Mouse (Mus musculus): ENCODE data around the gene Cdc42ep4. TPM values are rescaled to one million over a fixed set of nuclear protein-coding genes. Genes with fewer than 3 reads are reported as not detected.

The Cdc42ep4 gene
- total and polyA plus RNA-seq, 3 experiments: 10.8 to 38.6 (median 22.8) TPM

- H3K9me3 ChIP-seq (replicated peaks): peaks cover 7% of the 10 kb centered on the region
- no peak for ATAC-seq (ENCODE audit: extremely low read depth, insufficient number of reproducible peaks, low FRiP score, poor library complexity, severe bottlenecking)
- H3K27me3 ChIP-seq (ENCODE audit: insufficient read depth, low read length): no peaks in the 10 kb centered on the region
- TF ChIP-seq CTCF (IDR thresholded peaks at IDR 0.05; ENCODE audit: low read depth, low read length): no peak
- TF ChIP-seq POLR2AphosphoS5 (IDR thresholded peaks at IDR 0.05; ENCODE audit: insufficient replicate concordance, low read depth, low read length): no peak
- TF ChIP-seq TAL1 (conservative IDR thresholded peaks at IDR 0.05; ENCODE audit: low read depth, low read length): no peak
- TF ChIP-seq GATA2 (IDR thresholded peaks at IDR 0.05; ENCODE audit: borderline replicate concordance, low read depth, low read length): no peak
- no peak for TF ChIP-seq GATA1 (IDR thresholded peaks at IDR 0.05; ENCODE audit: borderline replicate concordance, low read length)
- H3K4me3 ChIP-seq (ENCODE audit: low read depth, low read length): no peak overlapping the region
- peaks cover 93% of the 10 kb centered on the region for H3K36me3 ChIP-seq (replicated peaks)
- H3K4me1 ChIP-seq (ENCODE audit: insufficient read depth, low read depth, low read length): peaks cover 51% of the 10 kb centered on the region
- DNase-seq (ENCODE audit: low spot score): no peak
Observed at GRCm38 (mm10) chr11:113739213-113739612, 12.5 kb downstream of the Cdc42ep4 start.

- H3K36me3 ChIP-seq (replicated peaks): peaks cover 94% of the 10 kb centered on the region
- H3K4me1 ChIP-seq (ENCODE audit: insufficient read depth, low read depth, low read length): peaks cover 64% of the 10 kb centered on the region
Observed at GRCm38 (mm10) chr11:113737912-113738311, 13.8 kb downstream of the Cdc42ep4 start.

GRCm38 (mm10) chr11:113737553-113737854, 14.2 kb downstream of the Cdc42ep4 start:
- Histone ChIP-seq H3K27me3 (ENCODE audit: insufficient read depth, low read length) (no peaks in the 10 kb centered on the region), H3K4me1 (ENCODE audit: insufficient read depth, low read depth, low read length) (peaks cover 68% of the 10 kb centered on the region), H3K36me3 (replicated peaks) (peaks cover 94% of the 10 kb centered on the region), H3K9me3 (replicated peaks) (no peaks in the 10 kb centered on the region), H3K4me3 (ENCODE audit: low read depth, low read length) (peak overlapping the region; percentile 44; the same call in 1 of the 2 replicates)
- no peak for ATAC-seq (ENCODE audit: extremely low read depth, insufficient number of reproducible peaks, low FRiP score, poor library complexity, severe bottlenecking)
- TF ChIP-seq GATA1 (IDR thresholded peaks at IDR 0.05; ENCODE audit: borderline replicate concordance, low read length) (no peak), GATA2 (IDR thresholded peaks at IDR 0.05; ENCODE audit: borderline replicate concordance, low read depth, low read length) (no peak), TAL1 (conservative IDR thresholded peaks at IDR 0.05; ENCODE audit: low read depth, low read length) (no peak), POLR2AphosphoS5 (IDR thresholded peaks at IDR 0.05; ENCODE audit: insufficient replicate concordance, low read depth, low read length) (no peak), CTCF (IDR thresholded peaks at IDR 0.05; ENCODE audit: low read depth, low read length) (no peak)
- no peak for DNase-seq (ENCODE audit: low spot score)

More at GRCm38 (mm10) chr11:113737912-113738311, 13.8 kb downstream of the Cdc42ep4 start:
- TF ChIP-seq GATA1 (IDR thresholded peaks at IDR 0.05; ENCODE audit: borderline replicate concordance, low read length): no peak
- TF ChIP-seq TAL1 (conservative IDR thresholded peaks at IDR 0.05; ENCODE audit: low read depth, low read length): no peak
- no peak for TF ChIP-seq GATA2 (IDR thresholded peaks at IDR 0.05; ENCODE audit: borderline replicate concordance, low read depth, low read length)
- TF ChIP-seq POLR2AphosphoS5 (IDR thresholded peaks at IDR 0.05; ENCODE audit: insufficient replicate concordance, low read depth, low read length): no peak
- TF ChIP-seq CTCF (IDR thresholded peaks at IDR 0.05; ENCODE audit: low read depth, low read length): no peak
- peaks cover 1% of the 10 kb centered on the region; the same call in 1 of the 2 replicates for H3K9me3 ChIP-seq (replicated peaks)
- ATAC-seq (ENCODE audit: extremely low read depth, insufficient number of reproducible peaks, low FRiP score, poor library complexity, severe bottlenecking) (peak; percentile 37), DNase-seq (ENCODE audit: low spot score) (peak; percentile 35)
- no peaks in the 10 kb centered on the region for H3K27me3 ChIP-seq (ENCODE audit: insufficient read depth, low read length)
- H3K4me3 ChIP-seq (ENCODE audit: low read depth, low read length): peak overlapping the region; percentile 44; the same call in 1 of the 2 replicates

GRCm38 (mm10) chr11:113736848-113737552, 14.7 kb downstream of the Cdc42ep4 start:
- H3K9me3 ChIP-seq (replicated peaks): no peaks in the 10 kb centered on the region
- ATAC-seq (ENCODE audit: extremely low read depth, insufficient number of reproducible peaks, low FRiP score, poor library complexity, severe bottlenecking): no peak
- H3K4me1 ChIP-seq (ENCODE audit: insufficient read depth, low read depth, low read length): peaks cover 71% of the 10 kb centered on the region
- H3K27me3 ChIP-seq (ENCODE audit: insufficient read depth, low read length): no peaks in the 10 kb centered on the region
- no peak overlapping the region for H3K4me3 ChIP-seq (ENCODE audit: low read depth, low read length)
- TF ChIP-seq POLR2AphosphoS5 (IDR thresholded peaks at IDR 0.05; ENCODE audit: insufficient replicate concordance, low read depth, low read length) (no peak), GATA2 (IDR thresholded peaks at IDR 0.05; ENCODE audit: borderline replicate concordance, low read depth, low read length) (no peak), GATA1 (IDR thresholded peaks at IDR 0.05; ENCODE audit: borderline replicate concordance, low read length) (no peak), TAL1 (conservative IDR thresholded peaks at IDR 0.05; ENCODE audit: low read depth, low read length) (no peak), CTCF (IDR thresholded peaks at IDR 0.05; ENCODE audit: low read depth, low read length) (no peak)
- H3K36me3 ChIP-seq (replicated peaks): peaks cover 94% of the 10 kb centered on the region
- DNase-seq (ENCODE audit: low spot score): no peak

GRCm38 (mm10) chr11:113735151-113735550, 16.5 kb downstream of the Cdc42ep4 start:
- H3K36me3 ChIP-seq (replicated peaks): peaks cover 92% of the 10 kb centered on the region
- peaks cover 78% of the 10 kb centered on the region for H3K4me1 ChIP-seq (ENCODE audit: insufficient read depth, low read depth, low read length)
- no peak overlapping the region for H3K4me3 ChIP-seq (ENCODE audit: low read depth, low read length)
- TF ChIP-seq POLR2AphosphoS5 (IDR thresholded peaks at IDR 0.05; ENCODE audit: insufficient replicate concordance, low read depth, low read length): no peak
- TF ChIP-seq CTCF (IDR thresholded peaks at IDR 0.05; ENCODE audit: low read depth, low read length): no peak
- DNase-seq (ENCODE audit: low spot score) (no peak), ATAC-seq (ENCODE audit: extremely low read depth, insufficient number of reproducible peaks, low FRiP score, poor library complexity, severe bottlenecking) (no peak)
- no peaks in the 10 kb centered on the region for H3K27me3 ChIP-seq (ENCODE audit: insufficient read depth, low read length)
- no peaks in the 10 kb centered on the region for H3K9me3 ChIP-seq (replicated peaks)

GRCm38 (mm10) chr11:113733631-113734364, 17.9 kb downstream of the Cdc42ep4 start:
- ATAC-seq (ENCODE audit: extremely low read depth, insufficient number of reproducible peaks, low FRiP score, poor library complexity, severe bottlenecking): peak; percentile 63
- no peak for TF ChIP-seq POLR2AphosphoS5 (IDR thresholded peaks at IDR 0.05; ENCODE audit: insufficient replicate concordance, low read depth, low read length)
- TF ChIP-seq GATA2 (IDR thresholded peaks at IDR 0.05; ENCODE audit: borderline replicate concordance, low read depth, low read length): no peak
- TF ChIP-seq TAL1 (conservative IDR thresholded peaks at IDR 0.05; ENCODE audit: low read depth, low read length): no peak
- TF ChIP-seq CTCF (IDR thresholded peaks at IDR 0.05; ENCODE audit: low read depth, low read length): no peak
- no peak for TF ChIP-seq GATA1 (IDR thresholded peaks at IDR 0.05; ENCODE audit: borderline replicate concordance, low read length)
- peaks cover 67% of the 10 kb centered on the region for H3K4me1 ChIP-seq (ENCODE audit: insufficient read depth, low read depth, low read length)
- peak; percentile 57 for DNase-seq (ENCODE audit: low spot score)
- H3K36me3 ChIP-seq (replicated peaks): peaks cover 92% of the 10 kb centered on the region
- H3K4me3 ChIP-seq (ENCODE audit: low read depth, low read length): peak overlapping the region; percentile 44; the same call in 1 of the 2 replicates
- H3K9me3 ChIP-seq (replicated peaks): no peaks in the 10 kb centered on the region
- no peaks in the 10 kb centered on the region for H3K27me3 ChIP-seq (ENCODE audit: insufficient read depth, low read length)
